Mouse (Mus musculus) liver, embryonic 16.5 days (tissue): ENCODE data around the gene Ift74. TPM values are rescaled to one million over a fixed set of nuclear protein-coding genes. Genes with fewer than 3 reads are reported as not detected.

ENCODE experiments used
- ATAC-seq: fragments of 200-750 bp; cut with Nextera tagmentation; 2 replicates; pipeline ENCODE4 v1.8.0; 2017; ENCODE audit warnings: low read depth, mild to moderate bottlenecking, moderate number of reproducible peaks, moderate library complexity
- H3K27ac ChIP-seq: fragments of 300-500 bp; sonication (generic); 2 replicates; pipeline ENCODE4 v1.5.1; 2014; ENCODE audit warnings: mild to moderate bottlenecking, low read length
- H3K27me3 ChIP-seq: fragments of 300-500 bp; sonication (generic); 2 replicates; pipeline ENCODE4 v1.6.1; 2014; ENCODE audit warnings: low read depth, low read length, mixed read lengths; ENCODE audit not compliant: control insufficient read depth, insufficient read depth
- H3K36me3 ChIP-seq: fragments of 300-500 bp; sonication (generic); 2 replicates; pipeline ENCODE4 v1.6.1; 2014; ENCODE audit warnings: mild to moderate bottlenecking; ENCODE audit not compliant: control insufficient read depth, insufficient read depth
- H3K4me1 ChIP-seq: fragments of 300-500 bp; sonication (generic); 2 replicates; pipeline ENCODE4 v1.6.1; 2014; ENCODE audit warnings: low read depth, low read length, mixed read lengths; ENCODE audit not compliant: control insufficient read depth
- H3K4me2 ChIP-seq: fragments of 300-500 bp; sonication (generic); 2 replicates; pipeline ENCODE4 v1.6.1; 2014; ENCODE audit warnings: low read depth, low read length, mixed read lengths
- H3K4me3 ChIP-seq: fragments of 300-500 bp; sonication (generic); 2 replicates; pipeline ENCODE4 v1.5.1; 2014; ENCODE audit warnings: low read depth, mild to moderate bottlenecking, low read length
- H3K9ac ChIP-seq: fragments of 300-500 bp; sonication (generic); 2 replicates; pipeline ENCODE4 v1.6.1; 2014; ENCODE audit warnings: low read depth, low read length
- H3K9me3 ChIP-seq: fragments of 300-500 bp; sonication (generic); replicated peaks from 2 replicates; pipeline ENCODE4 v1.6.1; 2016; ENCODE audit warnings: low read length; ENCODE audit not compliant: control insufficient read depth
- WGBS: fragments of 180-500 bp; shearing (Covaris S2); extraction: QIAGEN DNeasy Blood & Tissue Kit; methylation state at CpG from one replicate; pipeline ENCODE4 v1.1.7; 2014; ENCODE audit not compliant: insufficient replicate concordance; 5-methylcytosine and 5-hydroxymethylcytosine counted together
- microRNA counts: library from miRNA; unstranded; fragments of <30 nt; microRNA quantifications from one replicate; lab custom pipeline; 2016
- microRNA-seq: library from miRNA; unstranded; fragments of <30 nt; microRNA quantifications from one replicate; pipeline ENCODE4, GENCODE M21; 2016
- polyA plus RNA-seq: library from polyadenylated mRNA; unstranded; fragments of >200 nt; fragmentation: Nextera tagmentation; extraction: Ambion mirVana; gene quantifications from 2 replicates; pipeline ENCODE4 v1.2.1, GENCODE M21; 2015

Gene Ift74
- polyA plus RNA-seq, 1 experiment from 2014 or later: 2.2 TPM

DNA sequence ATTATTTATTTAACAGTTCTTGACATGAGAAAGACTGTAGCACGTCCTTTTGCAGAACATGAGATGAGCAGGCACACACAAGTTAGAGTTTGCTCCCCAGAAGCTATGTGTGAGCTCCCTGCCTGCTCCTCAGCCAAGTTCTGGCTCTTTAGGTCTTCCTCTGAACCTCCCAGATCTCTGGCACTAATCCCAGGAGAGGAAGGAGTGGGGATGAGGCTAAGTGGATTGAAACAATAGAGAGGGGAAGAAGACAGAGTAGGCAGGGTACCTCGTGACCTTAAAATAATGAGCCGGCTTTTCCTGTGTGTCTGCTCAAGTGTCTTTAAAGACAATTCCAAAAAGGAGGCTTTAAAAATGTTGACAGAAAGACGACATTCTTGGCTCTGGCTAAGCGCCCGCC, 100.9 kb downstream of the Ift74 start:
- no peak overlapping the region for H3K4me3 ChIP-seq
- no peaks in the 10 kb centered on the region for H3K4me1 ChIP-seq
- no peak for ATAC-seq
- no peak overlapping the region for H3K27ac ChIP-seq
- no peak overlapping the region for H3K9ac ChIP-seq
- no peaks in the 10 kb centered on the region for H3K9me3 ChIP-seq
- no peak overlapping the region for H3K4me2 ChIP-seq
- 32% methylated on average over 6 of the region's 6 CpGs for WGBS
- H3K27me3 ChIP-seq: no peaks in the 10 kb centered on the region
- H3K36me3 ChIP-seq: no peaks in the 10 kb centered on the region

DNA sequence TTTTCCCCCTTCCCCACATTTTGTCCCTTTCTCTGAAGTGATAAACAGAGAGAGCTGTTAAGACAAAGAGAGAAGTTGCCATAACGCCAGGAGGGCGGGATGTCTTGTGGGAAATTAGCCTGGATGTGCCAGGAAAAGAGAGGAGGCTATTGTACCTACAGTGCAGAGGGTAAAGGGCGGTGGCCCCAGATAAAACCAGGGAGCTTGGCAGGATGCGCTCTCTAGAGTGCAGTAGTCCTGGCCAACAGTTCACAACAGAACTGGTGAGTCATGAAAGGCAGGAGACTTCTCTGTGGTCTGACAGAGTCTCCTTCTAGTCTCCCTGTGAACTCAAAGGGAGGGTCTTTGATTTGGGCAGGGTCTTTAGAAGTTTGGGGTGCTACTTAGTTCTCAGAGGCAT, 111.5 kb downstream of the Ift74 start:
- no peaks in the 10 kb centered on the region for H3K9me3 ChIP-seq
- H3K9ac ChIP-seq: no peak overlapping the region
- H3K4me1 ChIP-seq: no peaks in the 10 kb centered on the region
- no peak overlapping the region for H3K4me2 ChIP-seq
- no peaks in the 10 kb centered on the region for H3K27me3 ChIP-seq
- H3K27ac ChIP-seq: no peak overlapping the region
- ATAC-seq: no peak
- H3K4me3 ChIP-seq: no peak overlapping the region
- 41% methylated on average over 4 of the region's 4 CpGs for WGBS
- no peaks in the 10 kb centered on the region for H3K36me3 ChIP-seq

DNA sequence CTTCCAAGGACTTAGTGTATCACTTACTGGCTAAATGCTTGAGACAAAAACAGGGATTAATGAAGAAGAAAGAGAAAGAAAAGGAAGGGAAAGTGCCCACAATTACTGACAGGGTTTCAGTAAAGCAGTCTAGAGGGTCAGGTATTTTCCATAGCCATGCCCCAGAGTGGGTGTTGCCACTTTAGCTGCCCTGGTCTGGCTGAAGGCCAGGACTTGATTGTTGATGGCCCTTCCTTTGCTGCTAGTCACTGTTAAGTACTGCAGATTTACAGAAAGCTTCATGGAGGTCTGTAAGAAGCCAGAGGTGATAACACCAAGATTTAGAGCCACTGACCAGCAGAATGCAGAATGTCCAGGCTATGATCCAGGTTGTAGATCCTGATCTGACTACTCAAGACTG, 118.4 kb downstream of the Ift74 start:
- Histone ChIP-seq H3K27me3 (no peaks in the 10 kb centered on the region), H3K9ac (no peak overlapping the region), H3K4me1 (no peaks in the 10 kb centered on the region), H3K36me3 (no peaks in the 10 kb centered on the region), H3K27ac (no peak overlapping the region), H3K4me3 (no peak overlapping the region), H3K4me2 (no peak overlapping the region), H3K9me3 (no peaks in the 10 kb centered on the region)
- no peak for ATAC-seq

DNA sequence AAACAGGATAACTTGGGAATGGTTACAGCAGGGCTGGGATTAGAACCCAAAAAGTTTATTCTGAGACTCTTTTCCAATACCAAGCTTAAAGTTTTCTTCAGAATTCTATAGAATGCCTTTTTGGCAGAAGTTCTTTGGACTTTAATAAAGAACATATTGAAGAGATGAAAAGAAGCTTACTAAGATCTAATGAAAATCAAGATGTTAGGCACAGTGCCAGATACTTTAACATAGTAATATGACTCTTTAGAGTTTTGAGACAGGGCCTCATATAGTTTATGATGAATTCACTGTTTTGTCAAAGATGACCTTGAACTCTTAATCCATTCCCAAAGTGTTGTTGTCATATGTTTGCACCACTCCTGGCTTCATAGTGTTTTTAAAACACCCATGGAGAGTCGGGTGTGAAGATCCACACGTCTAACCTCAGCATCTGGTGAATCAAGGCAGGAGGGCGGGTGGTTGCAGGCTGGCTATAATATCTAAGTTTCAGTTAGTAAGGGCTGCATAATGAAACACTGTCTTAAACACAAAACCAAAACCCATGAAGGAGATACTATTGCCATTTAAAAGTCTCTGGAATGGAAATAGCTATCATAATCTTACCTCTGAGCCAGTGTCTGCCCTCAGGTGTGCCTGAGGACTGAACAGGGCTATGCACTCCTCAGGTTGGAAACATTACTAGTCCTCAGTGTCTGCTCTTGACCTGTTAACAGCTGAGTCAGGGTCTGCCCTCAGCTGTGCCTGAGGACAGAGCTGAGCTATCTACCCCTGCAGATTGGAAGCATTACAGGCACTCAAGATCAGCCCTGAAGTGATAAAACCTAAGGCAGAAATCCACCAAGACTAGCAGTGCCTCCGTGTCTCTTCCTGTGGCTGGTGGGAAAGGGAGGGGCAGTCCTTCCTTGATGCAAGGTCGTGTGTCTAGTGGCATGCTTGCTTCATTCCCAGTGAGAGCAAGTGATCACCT, 123.3 kb downstream of the Ift74 start:
- ATAC-seq: no peak
- no peak overlapping the region for H3K9ac ChIP-seq

DNA sequence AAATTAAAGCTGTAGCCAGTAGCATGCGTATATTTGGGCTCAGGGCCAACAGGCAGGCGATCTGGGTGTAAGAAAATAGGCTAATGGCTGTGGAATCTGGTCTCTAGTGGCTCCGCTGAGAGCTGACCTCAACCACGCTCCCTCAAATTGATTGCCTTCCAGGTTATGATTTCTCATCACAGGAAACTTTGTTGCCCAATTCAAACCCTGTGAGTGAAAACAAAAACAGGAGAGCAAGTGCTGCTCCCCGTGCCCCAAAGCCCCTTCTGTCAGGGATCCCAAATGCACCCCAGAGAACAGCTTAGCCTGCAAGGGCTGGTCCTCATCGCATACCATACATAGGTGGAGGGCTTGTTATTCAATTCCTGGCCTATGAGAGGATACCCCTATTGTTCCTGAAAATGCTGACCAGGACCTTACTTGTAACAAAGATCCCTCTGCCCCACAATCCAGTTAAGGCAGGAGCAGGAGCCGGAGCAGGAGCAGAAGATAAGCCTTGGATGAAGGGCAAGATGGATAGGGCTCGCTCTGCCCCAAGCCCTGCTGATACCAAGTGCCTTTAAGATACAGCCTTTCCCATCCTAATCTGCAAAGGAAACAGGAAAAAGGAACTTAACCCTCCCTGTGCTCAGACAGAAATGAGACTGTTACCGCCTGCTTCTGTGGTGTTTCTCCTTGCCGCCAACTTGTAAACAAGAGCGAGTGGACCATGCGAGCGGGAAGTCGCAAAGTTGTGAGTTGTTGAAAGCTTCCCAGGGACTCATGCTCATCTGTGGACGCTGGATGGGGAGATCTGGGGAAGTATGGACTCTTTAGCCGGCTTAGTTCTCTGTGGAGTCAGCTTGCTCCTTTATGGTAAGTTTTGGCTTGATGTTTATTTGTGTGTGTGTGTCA, 124.8 kb downstream of the Ift74 start, which contains the start of gene Tek:
Gene Tek, plus strand, starts transcription at position 452 of the 894 bp plus-strand sequence.
- Histone ChIP-seq H3K36me3 (no peaks in the 10 kb centered on the region), H3K4me3 (0 out of 2 replicates have a peak within 1 kb of the TSS, but pooled peaks have one; percentile 9), H3K9ac (no peak within 1 kb of the TSS), H3K27me3 (no peaks in the 10 kb centered on the region), H3K4me1 (no peaks in the 10 kb centered on the region), H3K27ac (no peak within 1 kb of the TSS), H3K9me3 (no peaks in the 10 kb centered on the region), H3K4me2 (peak within 1 kb of the TSS; percentile 7; the same call in 1 of the 2 replicates)
- WGBS: 24% methylated on average over 16 of the region's 16 CpGs
- peak; percentile 62 for ATAC-seq

More for the DNA sequence above, 123.3 kb downstream of the Ift74 start:
- H3K27ac ChIP-seq: no peak overlapping the region
- H3K4me3 ChIP-seq: no peak overlapping the region
- H3K9me3 ChIP-seq: no peaks in the 10 kb centered on the region
- WGBS: 24% methylated on average over 5 of the region's 5 CpGs
- no peaks in the 10 kb centered on the region for H3K27me3 ChIP-seq
- H3K4me2 ChIP-seq: no peak overlapping the region
- no peaks in the 10 kb centered on the region for H3K4me1 ChIP-seq
- no peaks in the 10 kb centered on the region for H3K36me3 ChIP-seq

DNA sequence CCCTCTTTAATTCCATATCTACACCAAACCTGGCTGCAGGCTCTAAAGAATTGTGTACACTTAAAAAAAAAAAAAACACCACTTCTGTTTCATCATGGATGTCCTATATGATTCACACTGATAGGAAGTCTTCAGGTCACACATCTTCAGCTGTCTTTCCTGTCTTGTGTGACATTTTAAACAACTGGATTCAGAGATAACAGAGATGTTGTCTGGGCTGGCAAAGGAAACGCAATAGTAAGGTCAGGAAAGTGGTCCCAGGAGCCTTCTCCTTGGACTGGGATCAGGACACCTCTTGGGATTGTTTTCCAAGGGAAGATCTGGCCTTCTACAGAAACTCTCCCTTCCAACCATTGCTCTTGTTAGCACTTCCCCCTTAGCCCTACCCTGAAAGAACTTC, 127.5 kb downstream of the Ift74 start:
- Histone ChIP-seq H3K36me3 (no peaks in the 10 kb centered on the region), H3K27me3 (no peaks in the 10 kb centered on the region), H3K9me3 (no peaks in the 10 kb centered on the region), H3K4me2 (no peak overlapping the region), H3K27ac (no peak overlapping the region), H3K4me3 (no peak overlapping the region), H3K9ac (no peak overlapping the region), H3K4me1 (no peaks in the 10 kb centered on the region)
- whole genome bisulfite sequencing: 28% methylated on average over 1 of the region's 1 CpGs
- ATAC-seq: no peak

MicroRNAs encoded within 50 kb of the gene (microRNA counts, 519-probe panel; counts per million panel counts)
- 2,403 counts per million, percentile 59 among the panel's probes with 10 or more counts for microRNA mmu-miR-872 (lab: Ali Mortazavi, UCI)

Small RNAs within 50 kb of the gene (microRNA-seq; reads per million reads assigned to microRNA genes)
- 899 reads per million, percentile 75 among the genes with 10 or more reads in this experiment for gene Mir872

Other genes with a start within 250 kb of the Ift74 start
- gene Gm10306, start 57.9 kb upstream of the Ift74 start, polyA plus RNA-seq: not detected in 2 replicates
- 5.3 and 7.1 TPM in 2 replicates for gene Caap1, start 57.7 kb upstream of the Ift74 start, polyA plus RNA-seq
- 22.2 and 22.6 TPM in 2 replicates for gene Plaa, start 11.2 kb upstream of the Ift74 start, polyA plus RNA-seq
- gene Lrrc19, start 35.7 kb downstream of the Ift74 start, polyA plus RNA-seq: 0.04 and 0.13 TPM in 2 replicates
- 4.8 and 5.1 TPM in 2 replicates for gene Tek, start 124.8 kb downstream of the Ift74 start, polyA plus RNA-seq